In the genomic region with DNA sequence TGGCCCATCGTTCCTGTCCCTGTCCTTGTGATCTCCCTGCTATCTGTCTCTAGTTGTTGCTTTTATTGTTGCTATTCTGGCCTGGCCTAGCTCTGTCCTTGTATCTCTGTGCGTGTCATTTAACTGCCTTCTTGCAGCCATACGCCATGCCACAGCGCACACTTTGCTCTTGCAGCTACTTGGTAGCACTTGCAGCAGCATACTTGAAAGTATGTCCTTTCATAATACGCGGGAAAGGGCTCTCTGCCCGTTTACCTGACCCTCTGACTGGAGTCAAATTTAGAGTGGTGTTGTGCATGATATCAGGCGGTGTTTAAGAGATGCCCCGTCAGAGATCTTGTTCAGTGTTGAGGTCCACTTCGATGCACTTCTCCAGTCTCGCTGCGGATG, we compare ENCODE assay signal across 8 mouse cellular contexts. TPM values are rescaled to one million over a fixed set of nuclear protein-coding genes. Genes with fewer than 3 reads are reported as not detected.
DNase-seq lines count a peak whose midpoint lies in the region; ATAC-seq and TF ChIP-seq lines count a peak whose summit lies in the region.

No protein-coding gene starts in this region.

- H3K4me1 ChIP-seq in megakaryocyte, embryonic 14.5 days: peaks cover 36% of the 10 kb centered on the region
- H3K4me1 ChIP-seq in bone marrow macrophage, adult 2 months (ENCODE audit: control insufficient read depth, insufficient read depth, low read length): peaks cover 2% of the 10 kb centered on the region; the same call in 1 of the 2 replicates
- peaks cover 15% of the 10 kb centered on the region for H3K4me1 ChIP-seq in forebrain, embryonic 15.5 days
- H3K4me1 ChIP-seq in limb, embryonic 14.5 days (ENCODE audit: control insufficient read depth, insufficient read depth, low read length): no peaks in the 10 kb centered on the region
- no peaks in the 10 kb centered on the region for H3K4me1 ChIP-seq in small intestine, adult 2 months (ENCODE audit: control insufficient read depth, insufficient read depth, insufficient read length, low read length)

- TF ChIP-seq CTCF in bone marrow macrophage, adult 2 months (IDR thresholded peaks at IDR 0.05; ENCODE audit: low read depth, low read length): no peak
- TF ChIP-seq CTCF in small intestine, adult 2 months (IDR thresholded peaks at IDR 0.05; ENCODE audit: extremely low read depth, insufficient read length, insufficient replicate concordance, low read depth, low read length): no peak

- WGBS in forebrain, embryonic 15.5 days: 9% methylated on average over 12 of the region's 12 CpGs
- WGBS in limb, embryonic 14.5 days: 7% methylated on average over 12 of the region's 12 CpGs
- WGBS in small intestine, adult 2 months: 3% methylated on average over 12 of the region's 12 CpGs

- peak overlapping the region; percentile 41; the same call in 1 of the 2 replicates for H3K27ac ChIP-seq in bone marrow macrophage, adult 2 months (ENCODE audit: insufficient read depth, low read depth, low read length)
- H3K27ac ChIP-seq in forebrain, embryonic 15.5 days (replicated peaks): no peak overlapping the region
- H3K27ac ChIP-seq in limb, embryonic 14.5 days (replicated peaks; ENCODE audit: low read depth, low read length): no peak overlapping the region
- H3K27ac ChIP-seq in small intestine, adult 2 months (ENCODE audit: insufficient read depth, low read depth, low read length): peak overlapping the region; percentile 23; the same call in 1 of the 2 replicates

- H3K27me3 ChIP-seq in megakaryocyte, embryonic 14.5 days (replicated peaks): no peaks in the 10 kb centered on the region
- H3K27me3 ChIP-seq in forebrain, embryonic 15.5 days: 0 out of 2 replicates have a peak, but pooled peaks cover 2% of the 10 kb centered on the region
- no peaks in the 10 kb centered on the region for H3K27me3 ChIP-seq in limb, embryonic 14.5 days (ENCODE audit: control insufficient read depth, insufficient read depth, low read length)
- no peaks in the 10 kb centered on the region for H3K27me3 ChIP-seq in small intestine, adult 2 months (ENCODE audit: control insufficient read depth, insufficient read depth, low read length)

- TF ChIP-seq POLR2A in bone marrow macrophage, adult 2 months (IDR thresholded peaks at IDR 0.05; ENCODE audit: borderline replicate concordance, low read depth, low read length): no peak
- no peak for TF ChIP-seq POLR2A in limb, embryonic 14.5 days (IDR thresholded peaks at IDR 0.05; ENCODE audit: borderline replicate concordance, extremely low read depth, insufficient read depth, insufficient read length)
- no peak for TF ChIP-seq POLR2A in small intestine, adult 2 months (IDR thresholded peaks at IDR 0.05; ENCODE audit: low read depth, low read length)

- peak overlapping the region; percentile 99 for H3K4me3 ChIP-seq in megakaryocyte, embryonic 14.5 days (replicated peaks)
- peak overlapping the region; percentile 92 for H3K4me3 ChIP-seq in bone marrow macrophage, adult 2 months (ENCODE audit: insufficient read depth, low read length)
- peak overlapping the region; percentile 85 for H3K4me3 ChIP-seq in forebrain, embryonic 15.5 days
- peak overlapping the region; percentile 93 for H3K4me3 ChIP-seq in limb, embryonic 14.5 days (replicated peaks; ENCODE audit: low read length)
- peak overlapping the region; percentile 96 for H3K4me3 ChIP-seq in small intestine, adult 2 months (ENCODE audit: low read depth, low read length)

- peak overlapping the region; percentile 90 for H3K9ac ChIP-seq in forebrain, embryonic 15.5 days (replicated peaks)
- peak overlapping the region; percentile 92 for H3K9ac ChIP-seq in limb, embryonic 14.5 days (ENCODE audit: low read depth, low read length, severe bottlenecking)

- no peak for ATAC-seq in megakaryocyte, adult 5-6 weeks (ENCODE audit: poor library complexity, severe bottlenecking)
- peak; percentile 21; the same call in 1 of the 2 replicates for ATAC-seq in forebrain, embryonic 15.5 days (replicated peaks)
- no peak for ATAC-seq in limb, embryonic 14.5 days (ENCODE audit: low FRiP score, low read depth)
- ATAC-seq in monocyte, adult 5-6 weeks (replicated peaks; ENCODE audit: insufficient number of reproducible peaks, low FRiP score, low TSS enrichment, poor library complexity, severe bottlenecking): no peak

- DNase-seq in limb, embryonic 14.5 days (ENCODE audit: low spot score): no peak
- DNase-seq in frontal cortex, postnatal 14 days (ENCODE audit: low spot score in 2 of 2): no peak

- H3K4me2 ChIP-seq in forebrain, embryonic 15.5 days (replicated peaks): peak overlapping the region; percentile 79
- H3K4me2 ChIP-seq in limb, embryonic 14.5 days (replicated peaks; ENCODE audit: low read depth, low read length, severe bottlenecking): peak overlapping the region; percentile 83

- H3K36me3 ChIP-seq in megakaryocyte, embryonic 14.5 days (replicated peaks; ENCODE audit: low read length): peaks cover 6% of the 10 kb centered on the region
- no peaks in the 10 kb centered on the region for H3K36me3 ChIP-seq in forebrain, embryonic 15.5 days
- no peaks in the 10 kb centered on the region for H3K36me3 ChIP-seq in limb, embryonic 14.5 days (ENCODE audit: control insufficient read depth, insufficient read depth, low read length)
- peaks cover 3% of the 10 kb centered on the region for H3K36me3 ChIP-seq in small intestine, adult 2 months (ENCODE audit: control insufficient read depth, insufficient read depth, low read length)

- H3K9me3 ChIP-seq in megakaryocyte, embryonic 14.5 days: no peaks in the 10 kb centered on the region
- no peaks in the 10 kb centered on the region for H3K9me3 ChIP-seq in forebrain, embryonic 15.5 days
- H3K9me3 ChIP-seq in limb, embryonic 14.5 days (ENCODE audit: control insufficient read depth, low read length): no peaks in the 10 kb centered on the region

RNA-seq across cellular contexts. Expression of gene Opa1, which starts 0.6 kb away (rescaled TPM):
- 3.4 and 4.4 TPM in 2 replicates for polyA plus RNA-seq in megakaryocyte, embryonic 14.5 days (2012; ENCODE audit: insufficient read depth, low replicate concordance)
- 27.0 and 30.5 TPM in 2 replicates for total RNA-seq in megakaryocyte, adult 5-6 weeks (2015)
- 56.2 and 59.1 TPM in 2 replicates for total RNA-seq in megakaryocyte, adult 5-6 weeks (2017)
- 27.3 and 30.8 TPM in 2 replicates for polyA plus RNA-seq in bone marrow macrophage, adult 2 months (2012; ENCODE audit: insufficient read depth, insufficient read length, missing spikeins)
- polyA plus RNA-seq in forebrain, embryonic 15.5 days (2015; fragmentation: Nextera tagmentation; extraction: Ambion mirVana): 45.2 and 45.4 TPM in 2 replicates
- polyA plus RNA-seq in limb, embryonic 14.5 days (2012; rRNA removed): 23.2 and 24.6 TPM in 2 replicates
- polyA plus RNA-seq in limb, embryonic 14.5 days (2014; fragmentation: Nextera tagmentation; extraction: Ambion mirVana): 32.6 and 33.0 TPM in 2 replicates
- 5.6 and 7.0 TPM in 2 replicates for polyA plus RNA-seq in small intestine, adult 2 months (2012; rRNA removed)
- 53.4 to 71.9 TPM (median 57.4 TPM) in 3 replicates for total RNA-seq in monocyte, adult 5-6 weeks (2017)

RNA-seq across cellular contexts. Expression of gene Atp13a4, which starts 35.1 kb away (rescaled TPM):
- polyA plus RNA-seq in megakaryocyte, embryonic 14.5 days (2012; ENCODE audit: insufficient read depth, low replicate concordance): 0.16 TPM in 1 of 2 replicates, not detected in the other
- total RNA-seq in megakaryocyte, adult 5-6 weeks (2015): not detected in 2 replicates
- not detected in 2 replicates for total RNA-seq in megakaryocyte, adult 5-6 weeks (2017)
- polyA plus RNA-seq in bone marrow macrophage, adult 2 months (2012; ENCODE audit: insufficient read depth, insufficient read length, missing spikeins): not detected in 2 replicates
- polyA plus RNA-seq in forebrain, embryonic 15.5 days (2015; fragmentation: Nextera tagmentation; extraction: Ambion mirVana): 1.2 and 1.4 TPM in 2 replicates
- 0.12 and 1.2 TPM in 2 replicates for polyA plus RNA-seq in limb, embryonic 14.5 days (2012; rRNA removed)
- 0.23 and 0.59 TPM in 2 replicates for polyA plus RNA-seq in limb, embryonic 14.5 days (2014; fragmentation: Nextera tagmentation; extraction: Ambion mirVana)
- not detected in 2 replicates for polyA plus RNA-seq in small intestine, adult 2 months (2012; rRNA removed)
- 0.48 to 1.1 TPM in 2 of 3 replicates, not detected in the other for total RNA-seq in monocyte, adult 5-6 weeks (2017)

Comparison
In these comparisons a context has a peak if more than half of its experiments do, and no peak if none do; other contexts are left out.
1. H3K27ac ChIP-seq: peak in bone marrow macrophage, adult 2 months (single experiment) and small intestine, adult 2 months (single experiment); none in forebrain, embryonic 15.5 days (single experiment) and limb, embryonic 14.5 days (single experiment).
2. Peak in every context shown above with its lines, with median percentiles within 50 percentile points of each other: H3K4me3 ChIP-seq.